Mouse (Mus musculus): ENCODE results near the gene Tnni1.

GRCm38 (mm10) chr1:135828918-135829317 is 49.7 kb downstream of the Tnni1 start:
- TF ChIP-seq CTCF (IDR thresholded peaks at IDR 0.05; ENCODE audit: low read depth, low read length) = peak; percentile 65
- no peak for TF ChIP-seq POLR2A (IDR thresholded peaks at IDR 0.05; ENCODE audit: extremely low read depth, insufficient read depth, low read length)
